Mouse (Mus musculus): ENCODE results near the gene Kif20b. TPM values are rescaled to one million over a fixed set of nuclear protein-coding genes. Genes with fewer than 3 reads are reported as not detected.
A peak's percentile ranks its signal among the peaks of the same experiment; 100 is the strongest.

Gene Kif20b
- total RNA-seq, 2 experiments from 2014 or later = 10.7 to 13.8 TPM

GRCm38 (mm10) chr19:34920066-34920465, 2.1 kb upstream of the Kif20b start:
- DNase-seq = no peak

- no peak for DNase-seq
These were observed 1.6 kb upstream of the Kif20b start for GRCm38 (mm10) chr19:34920531-34920930.

GRCm38 (mm10) chr19:34921253-34921651, 909 bp upstream of the Kif20b start:
- DNase-seq = no peak

GRCm38 (mm10) chr19:34922603-34922963, 422 bp downstream of the Kif20b start:
- DNase-seq = no peak

- no peak for DNase-seq
These were observed 25.0 kb downstream of the Kif20b start for GRCm38 (mm10) chr19:34947206-34947605.

GRCm38 (mm10) chr19:34953842-34954541, 31.8 kb downstream of the Kif20b start:
- no peak for DNase-seq

- DNase-seq = peak; percentile 2
These were observed 37.2 kb downstream of the Kif20b start for GRCm38 (mm10) chr19:34959369-34959768.

- no peak for DNase-seq
These were observed 62.6 kb downstream of the Kif20b start for GRCm38 (mm10) chr19:34984742-34985141.

GRCm38 (mm10) chr19:34990443-34990842, 68.3 kb downstream of the Kif20b start:
- DNase-seq = no peak

- peak; percentile 51 for DNase-seq
These were observed 70.9 kb downstream of the Kif20b start for GRCm38 (mm10) chr19:34992969-34993527.

GRCm38 (mm10) chr19:35015058-35015457, 92.9 kb downstream of the Kif20b start:
- no peak for DNase-seq

- no peak for DNase-seq
These were observed 95.5 kb downstream of the Kif20b start for GRCm38 (mm10) chr19:35017474-35018208.

- no peak for DNase-seq
These were observed 96.0 kb downstream of the Kif20b start for GRCm38 (mm10) chr19:35018209-35018581.

Small RNA genes lying within 50 kb of the gene (microRNA-seq; reads per million reads assigned to microRNA genes)
- not detected for gene Mir1950

Other genes with a start within 250 kb of the Kif20b start
- 1 to 10 TPM; 6.1 to 9.5 TPM for gene Slc16a12, start 175.1 kb upstream of the Kif20b start, total RNA-seq (2021)
- gene Pank1, start 42.9 kb upstream of the Kif20b start, total RNA-seq (2021) = 100 to 1,000 TPM in 1 of 2 experiments, 10 to 100 TPM in 1; 95.0 to 135 TPM